Mouse (Mus musculus) MEL (cell line): Measurements from ENCODE around the gene Dusp15. TPM values are rescaled to one million over a fixed set of nuclear protein-coding genes. Genes with fewer than 3 reads are reported as not detected.

Source experiments
- DNase-seq: peaks from one replicate; pipeline ENCODE4 v3.0.0; 2011; ENCODE audit warnings: low read depth, low spot score
- H3K27ac ChIP-seq: 2 replicates; pipeline ENCODE4 v1.5.1; 2012; ENCODE audit warnings: low read depth, mild to moderate bottlenecking, control low read depth, low read length, moderate library complexity; ENCODE audit not compliant: control insufficient read depth
- H3K27me3 ChIP-seq, 2 experiments: fragments of 150-350 bp in 1 of 2; sonication (generic) in 1 of 2; 2 replicates each; pipeline ENCODE4 v1.6.1; 2012; ENCODE audit warnings: low read length in 2 of 2, mild to moderate bottlenecking in 2 of 2, improper control_type of control experiment in 1 of 2, moderate library complexity in 1 of 2; ENCODE audit not compliant: insufficient read depth in 2 of 2, control insufficient read depth in 1 of 2
- H3K36me3 ChIP-seq, 2 experiments: 2 replicates each; pipeline ENCODE4 v1.6.1; 2012 to 2014; ENCODE audit warnings: low read length in 2 of 2, improper control_type of control experiment in 1 of 2, inconsistent platforms in 1 of 2, mild to moderate bottlenecking in 1 of 2; ENCODE audit not compliant: insufficient read depth in 2 of 2, control insufficient read depth in 1 of 2
- H3K4me1 ChIP-seq, 2 experiments: fragments of 150-350 bp in 1 of 2; sonication (generic) in 1 of 2; 2 replicates each; pipeline ENCODE4 v1.6.1; 2012; ENCODE audit warnings: low read length in 2 of 2, improper control_type of control experiment in 1 of 2, mild to moderate bottlenecking in 1 of 2; ENCODE audit not compliant: insufficient read depth in 2 of 2, control insufficient read depth in 1 of 2
- H3K4me3 ChIP-seq, 2 experiments: fragments of 150-350 bp in 1 of 2; sonication (generic) in 1 of 2; 2 replicates each; pipeline ENCODE4 v1.5.1; 2012; ENCODE audit warnings: low read depth in 2 of 2, low read length in 2 of 2, mild to moderate bottlenecking in 2 of 2, moderate library complexity in 2 of 2, control low read depth in 1 of 2, improper control_type of control experiment in 1 of 2; ENCODE audit not compliant: control insufficient read depth in 1 of 2, insufficient read depth in 1 of 2
- H3K79me2 ChIP-seq: 2 replicates; pipeline ENCODE4 v1.6.1; 2012; ENCODE audit warnings: mild to moderate bottlenecking, low read length, moderate library complexity; ENCODE audit not compliant: control insufficient read depth, poor library complexity, insufficient read depth
- H3K9ac ChIP-seq: 2 replicates; pipeline ENCODE4 v1.6.1; 2012; ENCODE audit warnings: low read depth, mild to moderate bottlenecking, control low read depth, low read length, moderate library complexity; ENCODE audit not compliant: control insufficient read depth, poor library complexity, severe bottlenecking
- H3K9me3 ChIP-seq: fragments of 150-350 bp; sonication (generic); replicated peaks from 2 replicates; pipeline ENCODE4 v1.6.1; 2012; ENCODE audit warnings: mild to moderate bottlenecking, low read length, improper control_type of control experiment, moderate library complexity; ENCODE audit not compliant: insufficient read depth
- CTCF ChIP-seq, 3 experiments: IDR thresholded peaks in 2 of 3; conservative IDR thresholded peaks in 1 of 3; 2 replicates each; pipeline ENCODE4 v1.5.1; 2011 to 2012; ENCODE audit warnings: low read length in 3 of 3, low read depth in 2 of 3, mild to moderate bottlenecking in 2 of 3, improper control_type of control experiment in 1 of 3, inconsistent platforms in 1 of 3, mixed read lengths in 1 of 3, moderate library complexity in 1 of 3; ENCODE audit not compliant: control insufficient read depth in 1 of 3, insufficient read depth in 1 of 3, poor library complexity in 1 of 3, severe bottlenecking in 1 of 3
- GABPA ChIP-seq: IDR thresholded peaks from 2 replicates; pipeline ENCODE4 v1.6.1; 2012; ENCODE audit warnings: low read depth, mild to moderate bottlenecking, inconsistent platforms, low read length, improper control_type of control experiment, moderate library complexity
- HCFC1 ChIP-seq: IDR thresholded peaks from 2 replicates; pipeline ENCODE4 v1.6.1; 2012; ENCODE audit warnings: low read depth, mild to moderate bottlenecking, inconsistent platforms, low read length, improper control_type of control experiment, moderate library complexity
- KAT2A ChIP-seq: conservative IDR thresholded peaks from 2 replicates; pipeline ENCODE4 v1.6.1; 2012; ENCODE audit warnings: low read depth, low read length, improper control_type of control experiment, inconsistent platforms
- MAFK ChIP-seq: IDR thresholded peaks from 2 replicates; pipeline ENCODE4 v1.6.1; 2011; ENCODE audit warnings: low read depth, mild to moderate bottlenecking, low read length, improper control_type of control experiment, borderline replicate concordance
- MXI1 ChIP-seq: IDR thresholded peaks from 2 replicates; pipeline ENCODE4 v1.6.1; 2011; ENCODE audit warnings: mild to moderate bottlenecking, low read depth, low read length, improper control_type of control experiment
- MYB ChIP-seq: IDR thresholded peaks from 2 replicates; pipeline ENCODE4 v1.6.1; 2011; ENCODE audit warnings: mild to moderate bottlenecking, low read depth, low read length, improper control_type of control experiment
- NELFE ChIP-seq: IDR thresholded peaks from 2 replicates; pipeline ENCODE4 v1.6.1; 2011; ENCODE audit warnings: low read depth, low read length, improper control_type of control experiment
- NRF1 ChIP-seq: IDR thresholded peaks from 2 replicates; pipeline ENCODE4 v1.6.1; 2014; ENCODE audit warnings: low read depth, mild to moderate bottlenecking, inconsistent platforms, low read length, improper control_type of control experiment, moderate library complexity; ENCODE audit not compliant: poor library complexity, insufficient read depth, severe bottlenecking
- UBTF ChIP-seq: IDR thresholded peaks from 2 replicates; pipeline ENCODE4 v1.6.1; 2012; ENCODE audit warnings: low read depth, mild to moderate bottlenecking, inconsistent platforms, low read length, improper control_type of control experiment, moderate library complexity, borderline replicate concordance; ENCODE audit not compliant: insufficient read depth
- USF1 ChIP-seq: IDR thresholded peaks from 2 replicates; pipeline ENCODE4 v1.6.1; 2014; ENCODE audit warnings: low read depth, mild to moderate bottlenecking, inconsistent platforms, low read length, improper control_type of control experiment, moderate library complexity
- USF2 ChIP-seq, 2 experiments: IDR thresholded peaks; 2 replicates each; pipeline ENCODE4 v1.6.1; 2011 to 2012; ENCODE audit warnings: improper control_type of control experiment in 2 of 2, low read length in 2 of 2, borderline replicate concordance in 1 of 2, inconsistent platforms in 1 of 2, low read depth in 1 of 2, mild to moderate bottlenecking in 1 of 2; ENCODE audit not compliant: insufficient read depth in 1 of 2
- ZKSCAN1 ChIP-seq: IDR thresholded peaks from 2 replicates; pipeline ENCODE4 v1.6.1; 2012; ENCODE audit warnings: low read depth, mild to moderate bottlenecking, inconsistent platforms, low read length, improper control_type of control experiment, moderate library complexity
- ZNF384 ChIP-seq: IDR thresholded peaks from 2 replicates; pipeline ENCODE4 v1.6.1; 2012; ENCODE audit warnings: low read depth, mild to moderate bottlenecking, inconsistent platforms, low read length, improper control_type of control experiment
- polyA plus RNA-seq, 2 experiments: library from polyadenylated mRNA; stranded (reverse) in 1 of 2; unstranded in 1 of 2; fragments of >175 nt in 1 of 2; fragments of >200 nt in 1 of 2; gene quantifications; 2 replicates each; pipeline versions ENCODE4 v1.2.1 to v1.2.4; 2012; ENCODE audit warnings: low replicate concordance in 2 of 2, low read depth in 1 of 2; ENCODE audit not compliant: insufficient read length in 2 of 2, insufficient read depth in 1 of 2, missing spikeins in 1 of 2
- total RNA-seq: library from RNA; depleted of rRNA; stranded (reverse); fragments of 300-350 nt; gene quantifications from 2 replicates; pipeline ENCODE4 v1.2.3, GENCODE M21; 2012

Gene Dusp15
- total and polyA plus RNA-seq, 3 experiments, result not detected

GRCm38 (mm10) chr2:152923621-152924020, 27.9 kb downstream of the Dusp15 start:
- H3K27me3 ChIP-seq, result no peaks in the 10 kb centered on the region
- no peak overlapping the region for H3K27ac ChIP-seq
- no peaks in the 10 kb centered on the region for H3K9me3 ChIP-seq
- H3K36me3 ChIP-seq, result no peaks in the 10 kb centered on the region; a peak in 1 of 4 replicates
- H3K79me2 ChIP-seq, result no peaks in the 10 kb centered on the region
- no peak for TF ChIP-seq KAT2A
- no peak for TF ChIP-seq UBTF
- no peak for TF ChIP-seq MXI1
- TF ChIP-seq NELFE, result no peak
- TF ChIP-seq USF1, result no peak
- TF ChIP-seq ZNF384, result no peak
- no peak for TF ChIP-seq NRF1
- no peak for TF ChIP-seq ZKSCAN1
- no peak for TF ChIP-seq MYB
- no peak for TF ChIP-seq USF2 (IDR thresholded peaks at IDR 0.05; ENCODE audit: borderline replicate concordance in 1 of 2, insufficient read depth in 1 of 2, low read depth in 1 of 2, low read length in 2 of 2)
- TF ChIP-seq HCFC1, result no peak
- 0 out of 4 replicates have a peak, but pooled peaks cover 0 to 4% of the 10 kb centered on the region in 2 experiments for H3K4me1 ChIP-seq
- no peak overlapping the region for H3K4me3 ChIP-seq
- DNase-seq, result no peak
- H3K9ac ChIP-seq, result no peak overlapping the region

GRCm38 (mm10) chr2:152922376-152922775, 29.1 kb downstream of the Dusp15 start:
- Histone ChIP-seq H3K36me3 (no peaks in the 10 kb centered on the region; a peak in 1 of 4 replicates), H3K79me2 (no peaks in the 10 kb centered on the region), H3K27me3 (no peaks in the 10 kb centered on the region), H3K4me3 (no peak overlapping the region), H3K4me1 (0 out of 4 replicates have a peak, but pooled peaks cover 0 to 4% of the 10 kb centered on the region in 2 experiments), H3K9me3 (no peaks in the 10 kb centered on the region), H3K9ac (no peak overlapping the region), H3K27ac (no peak overlapping the region)
- no peak for DNase-seq
- TF ChIP-seq MYB (no peak), GABPA (no peak), CTCF (IDR thresholded peaks at IDR 0.05 in 2 of 3, conservative IDR thresholded peaks at IDR 0.05 in 1 of 3; ENCODE audit: control insufficient read depth in 1 of 3, insufficient read depth in 1 of 3, low read depth in 2 of 3, low read length in 3 of 3, poor library complexity in 1 of 3, severe bottlenecking in 1 of 3) (no peak), MXI1 (no peak), NELFE (no peak), MAFK (no peak), HCFC1 (no peak)
